Mouse (Mus musculus) heart, postnatal 25 days (tissue): ENCODE results near the gene Sephs1. TPM values are rescaled to one million over a fixed set of nuclear protein-coding genes. Genes with fewer than 3 reads are reported as not detected.

Experiments used
- DNase-seq: peaks from one replicate; pipeline ENCODE4 v3.0.0; 2022; ENCODE audit warnings: low spot score
- intact Hi-C: fragments of 180-260 bp; cut with DNase I; formaldehyde crosslinking; loops from one replicate; pipeline ENCODE4 v1.15.1; 2025
- total RNA-seq, 2 experiments: library from RNA; stranded (reverse); gene quantifications; 2 replicates each; pipeline ENCODE4 v1.2.3; 2021

Sephs1 gene
- total RNA-seq, 2 experiments from 2014 or later = 14.0 to 16.8 TPM

GRCm38 (mm10) chr2:4954216-4954760, 72.9 kb downstream of the Sephs1 start:
- no peak for DNase-seq
- intact Hi-C loops = no loop called here

GRCm38 (mm10) chr2:4958039-4958438, 76.7 kb downstream of the Sephs1 start:
- no peak for DNase-seq
- intact Hi-C loops = no loop called here

Other genes starting within 250 kb of the Sephs1 start
- gene Prpf18, start 229.5 kb upstream of the Sephs1 start, total RNA-seq = 10 to 100 TPM; 33.3 to 38.3 TPM
- gene Bend7, start 163.7 kb upstream of the Sephs1 start, total RNA-seq = 1 to 10 TPM; 5.4 to 5.6 TPM
- gene Phyh, start 37.5 kb downstream of the Sephs1 start, total RNA-seq = 100 to 1,000 TPM; 713 to 718 TPM
- under 1 TPM; 0.70 to 0.78 TPM for gene Ucma, start 94.6 kb downstream of the Sephs1 start, total RNA-seq
- under 1 TPM; 0.57 to 0.59 TPM for gene Mcm10, start 131.2 kb downstream of the Sephs1 start, total RNA-seq
- 10 to 100 TPM; 52.6 to 63.8 TPM for gene Optn, start 182.5 kb downstream of the Sephs1 start, total RNA-seq